ENCODE assay signal across 18 mouse cellular contexts in the genomic region with DNA sequence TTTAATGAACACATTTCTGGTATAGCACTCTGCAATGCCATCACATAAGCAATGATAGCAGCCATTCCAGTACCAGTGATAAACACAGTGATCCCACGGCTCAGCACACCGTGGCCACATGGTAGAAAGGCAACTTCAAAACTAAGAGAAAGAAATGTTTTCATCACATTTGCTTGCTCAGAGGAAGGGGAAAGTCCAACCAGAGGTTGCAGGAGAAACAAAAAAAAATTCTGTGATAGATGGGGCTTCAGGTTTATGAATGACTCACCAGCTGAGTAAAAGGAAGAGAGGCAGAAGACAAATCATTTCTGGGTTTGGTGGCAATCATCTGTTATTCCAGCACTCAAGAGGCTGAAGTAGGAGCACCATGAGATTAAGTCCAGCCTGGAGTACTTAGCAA.
"Had no signal": no experiment of that assay in that cellular context is flagged by ENCODE, and none has a peak within 500 bp of the region (broad histone marks: within the 10 kb centered on the region; RNA-seq: fewer than 3 reads in every experiment).

No protein-coding gene starts in this region.

- H3K4me3 ChIP-seq: midbrain, embryonic 10.5 days; midbrain, embryonic 12.5 days; myocyte; neural tube, embryonic 13.5 days; neural tube, embryonic 15.5 days had no signal

- ATAC-seq: midbrain, embryonic 16.5 days had no signal

- H3K4me2 ChIP-seq: lung, embryonic 14.5 days; midbrain, embryonic 12.5 days; neural tube, embryonic 13.5 days; neural tube, embryonic 15.5 days had no signal

- H3K27me3 ChIP-seq: midbrain, embryonic 12.5 days; neural tube, embryonic 13.5 days; neural tube, embryonic 15.5 days had no signal

- H3K9me3 ChIP-seq: midbrain, embryonic 10.5 days; midbrain, embryonic 12.5 days; neural tube, embryonic 13.5 days; neural tube, embryonic 15.5 days had no signal

- H3K4me1 ChIP-seq: midbrain, embryonic 10.5 days; midbrain, embryonic 12.5 days; neural tube, embryonic 13.5 days; neural tube, embryonic 15.5 days had no signal

- H3K9ac ChIP-seq: lung, embryonic 14.5 days; midbrain, embryonic 12.5 days; neural tube, embryonic 13.5 days; neural tube, embryonic 15.5 days had no signal

- DNase-seq: lung, embryonic 14.5 days; lung, postnatal 10 days; lung, postnatal 4 days; midbrain, embryonic 14.5 days; retina, postnatal 1 day; right cerebral cortex, adult 18-20 months; right cerebral cortex, postnatal 25 days; right cerebral cortex, postnatal 4 days; spleen, adult 18-20 months; thymus, adult 18-20 months; thymus, postnatal 25 days; thymus, postnatal 4 days had no signal

- H3K27ac ChIP-seq: midbrain, embryonic 10.5 days; midbrain, embryonic 12.5 days; neural tube, embryonic 13.5 days; neural tube, embryonic 15.5 days had no signal

- H3K36me3 ChIP-seq: midbrain, embryonic 10.5 days; midbrain, embryonic 12.5 days; neural tube, embryonic 13.5 days; neural tube, embryonic 15.5 days had no signal
